ENCODE assay signal across 8 mouse cellular contexts in the genomic region with DNA sequence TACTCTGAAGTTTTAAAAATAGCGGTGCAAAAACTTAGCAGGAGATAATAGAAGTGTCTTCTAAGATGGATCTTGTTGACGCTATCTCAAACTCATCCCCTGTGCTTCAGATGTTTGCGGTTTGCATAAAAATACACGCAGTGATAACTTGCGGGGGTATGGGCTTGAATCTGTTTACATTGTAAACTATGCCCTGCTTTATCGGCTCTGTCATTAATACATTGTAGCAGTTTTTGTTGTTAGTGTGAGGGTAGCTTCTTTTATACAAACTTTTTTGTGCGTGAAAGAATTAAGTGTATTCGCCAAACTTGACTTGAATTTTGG. TPM values are rescaled to one million over a fixed set of nuclear protein-coding genes. Genes with fewer than 3 reads are reported as not detected.
DNase-seq lines count a peak whose midpoint lies in the region; ATAC-seq and TF ChIP-seq lines count a peak whose summit lies in the region.

No protein-coding gene starts in this region.

- peak overlapping the region; percentile 83 for H3K4me2 ChIP-seq in lung, embryonic 14.5 days
- peak overlapping the region; percentile 46 for H3K4me2 ChIP-seq in limb, embryonic 11.5 days (ENCODE audit: low read depth, severe bottlenecking)

- peak overlapping the region; percentile 99 for H3K9ac ChIP-seq in lung, embryonic 14.5 days
- H3K9ac ChIP-seq in limb, embryonic 11.5 days (ENCODE audit: low read length) = peak overlapping the region; percentile 97

- no peaks in the 10 kb centered on the region for H3K36me3 ChIP-seq in lung, embryonic 14.5 days (ENCODE audit: insufficient read depth)
- H3K36me3 ChIP-seq in limb, embryonic 11.5 days (ENCODE audit: control insufficient read depth, insufficient read depth, low read length) = no peaks in the 10 kb centered on the region
- H3K36me3 ChIP-seq in small intestine, adult 2 months (ENCODE audit: control insufficient read depth, insufficient read depth, low read length) = no peaks in the 10 kb centered on the region

- peaks cover 8% of the 10 kb centered on the region; the same call in 1 of the 2 replicates for H3K4me1 ChIP-seq in lung, embryonic 14.5 days (ENCODE audit: insufficient read depth)
- H3K4me1 ChIP-seq in limb, embryonic 11.5 days (ENCODE audit: control insufficient read depth, insufficient read depth, low read length) = peaks cover 7% of the 10 kb centered on the region
- peaks cover 7% of the 10 kb centered on the region; the same call in 1 of the 2 replicates for H3K4me1 ChIP-seq in small intestine, adult 2 months (ENCODE audit: control insufficient read depth, insufficient read depth, insufficient read length, low read length)

- no peak for DNase-seq in lung, embryonic 14.5 days
- no peak for DNase-seq in lung, postnatal 10 days
- no peak for DNase-seq in limb, embryonic 11.5 days (ENCODE audit: low spot score)
- DNase-seq in right cerebral cortex, postnatal 14 days = no peak
- no peak for DNase-seq in spleen, adult 12 weeks (ENCODE audit: low spot score)
- no peak for DNase-seq in kidney, postnatal 4 days

- peak overlapping the region; percentile 99 for H3K4me3 ChIP-seq in lung, embryonic 14.5 days (ENCODE audit: low read depth, low read length)
- peak overlapping the region; percentile 99 for H3K4me3 ChIP-seq in limb, embryonic 11.5 days (ENCODE audit: low read depth, low read length)
- H3K4me3 ChIP-seq in small intestine, adult 2 months (ENCODE audit: low read depth, low read length) = peak overlapping the region; percentile 88

- no peak for ATAC-seq in lung, embryonic 14.5 days (ENCODE audit: insufficient read depth)
- ATAC-seq in erythroblast, adult 5-6 weeks (replicated peaks; ENCODE audit: low FRiP score, poor library complexity, severe bottlenecking) = 0 out of 2 replicates have a peak, but pooled peaks have one; percentile 2
- ATAC-seq in limb, embryonic 11.5 days (ENCODE audit: insufficient number of reproducible peaks, low FRiP score, low TSS enrichment, low read depth) = no peak

- H3K9me3 ChIP-seq in lung, embryonic 14.5 days (ENCODE audit: low read depth, low read length) = no peaks in the 10 kb centered on the region
- H3K9me3 ChIP-seq in limb, embryonic 11.5 days (ENCODE audit: control insufficient read depth, low read length) = no peaks in the 10 kb centered on the region

- TF ChIP-seq CTCF in lung, embryonic 14.5 days (IDR thresholded peaks at IDR 0.05; ENCODE audit: low read depth) = no peak
- TF ChIP-seq CTCF in small intestine, adult 2 months (IDR thresholded peaks at IDR 0.05; ENCODE audit: extremely low read depth, insufficient read length, insufficient replicate concordance, low read depth, low read length) = no peak

- no peak overlapping the region for H3K27ac ChIP-seq in lung, embryonic 14.5 days (ENCODE audit: low read depth)
- no peak overlapping the region for H3K27ac ChIP-seq in limb, embryonic 11.5 days (replicated peaks; ENCODE audit: low read depth, low read length)
- H3K27ac ChIP-seq in small intestine, adult 2 months (ENCODE audit: insufficient read depth, low read depth, low read length) = peak overlapping the region; percentile 84

- TF ChIP-seq POLR2A in small intestine, adult 2 months (IDR thresholded peaks at IDR 0.05; ENCODE audit: low read depth, low read length) = no peak

- WGBS in lung, embryonic 14.5 days = 6% methylated on average over 8 of the region's 8 CpGs
- WGBS in limb, embryonic 11.5 days = 9% methylated on average over 8 of the region's 8 CpGs
- WGBS in small intestine, adult 2 months = 5% methylated on average over 8 of the region's 8 CpGs

- no peaks in the 10 kb centered on the region for H3K27me3 ChIP-seq in lung, embryonic 14.5 days (ENCODE audit: insufficient read depth, low read length)
- no peaks in the 10 kb centered on the region for H3K27me3 ChIP-seq in limb, embryonic 11.5 days (ENCODE audit: control insufficient read depth, insufficient read depth, low read length)
- H3K27me3 ChIP-seq in small intestine, adult 2 months (ENCODE audit: control insufficient read depth, insufficient read depth, low read length) = no peaks in the 10 kb centered on the region

RNA-seq across cellular contexts. Expression of a gene that starts 2.1 kb away (rescaled TPM):
- 45.4 and 49.5 TPM in 2 replicates for polyA plus RNA-seq in lung, embryonic 14.5 days (2014; fragmentation: Nextera tagmentation; extraction: Ambion mirVana)
- total RNA-seq in erythroblast, adult 5-6 weeks (2015; ENCODE audit: low replicate concordance) = 27.2 and 38.0 TPM in 2 replicates
- total RNA-seq in erythroblast, adult 5-6 weeks (2017; ENCODE audit: low replicate concordance) = 42.0 and 49.9 TPM in 2 replicates
- 52.0 and 54.4 TPM in 2 replicates for polyA plus RNA-seq in limb, embryonic 11.5 days (2014; fragmentation: Nextera tagmentation; extraction: Ambion mirVana)
- 0.37 and 0.77 TPM in 2 replicates for polyA plus RNA-seq in small intestine, adult 2 months (2012; rRNA removed)

RNA-seq across cellular contexts. Expression of a gene that starts 8.3 kb away (rescaled TPM):
- polyA plus RNA-seq in lung, embryonic 14.5 days (2014; fragmentation: Nextera tagmentation; extraction: Ambion mirVana) = 650 and 732 TPM in 2 replicates
- total RNA-seq in erythroblast, adult 5-6 weeks (2015; ENCODE audit: low replicate concordance) = 27.4 and 43.2 TPM in 2 replicates
- total RNA-seq in erythroblast, adult 5-6 weeks (2017; ENCODE audit: low replicate concordance) = 2.5 and 23.8 TPM in 2 replicates
- 663 and 706 TPM in 2 replicates for polyA plus RNA-seq in limb, embryonic 11.5 days (2014; fragmentation: Nextera tagmentation; extraction: Ambion mirVana)
- 81.3 and 208 TPM in 2 replicates for polyA plus RNA-seq in small intestine, adult 2 months (2012; rRNA removed)

RNA-seq across cellular contexts. Expression of a gene that starts 20.6 kb away (rescaled TPM):
- polyA plus RNA-seq in lung, embryonic 14.5 days (2014; fragmentation: Nextera tagmentation; extraction: Ambion mirVana) = 2.7 and 3.6 TPM in 2 replicates
- total RNA-seq in erythroblast, adult 5-6 weeks (2015; ENCODE audit: low replicate concordance) = not detected in 2 replicates
- 0.56 TPM in 1 of 2 replicates, not detected in the other for total RNA-seq in erythroblast, adult 5-6 weeks (2017; ENCODE audit: low replicate concordance)
- 2.4 and 5.0 TPM in 2 replicates for polyA plus RNA-seq in limb, embryonic 11.5 days (2014; fragmentation: Nextera tagmentation; extraction: Ambion mirVana)
- 0.37 TPM in 1 of 2 replicates, not detected in the other for polyA plus RNA-seq in small intestine, adult 2 months (2012; rRNA removed)

Comparison
In these comparisons a context has a peak if more than half of its experiments do, and no peak if none do; other contexts are left out.
1. RNA of a gene that starts 2.1 kb away (polyA plus RNA-seq): 52.0 to 54.4 TPM in limb, embryonic 11.5 days and 45.4 to 49.5 TPM in lung, embryonic 14.5 days; 0.37 to 0.77 TPM in small intestine, adult 2 months; every median in the first group is over 10 times any median in the second.
2. Peak in every context shown above with its lines, with median percentiles within 50 percentile points of each other: H3K4me3 ChIP-seq.